Mouse (Mus musculus): ENCODE results near the gene Tcea2.

The Tcea2 gene

DNA sequence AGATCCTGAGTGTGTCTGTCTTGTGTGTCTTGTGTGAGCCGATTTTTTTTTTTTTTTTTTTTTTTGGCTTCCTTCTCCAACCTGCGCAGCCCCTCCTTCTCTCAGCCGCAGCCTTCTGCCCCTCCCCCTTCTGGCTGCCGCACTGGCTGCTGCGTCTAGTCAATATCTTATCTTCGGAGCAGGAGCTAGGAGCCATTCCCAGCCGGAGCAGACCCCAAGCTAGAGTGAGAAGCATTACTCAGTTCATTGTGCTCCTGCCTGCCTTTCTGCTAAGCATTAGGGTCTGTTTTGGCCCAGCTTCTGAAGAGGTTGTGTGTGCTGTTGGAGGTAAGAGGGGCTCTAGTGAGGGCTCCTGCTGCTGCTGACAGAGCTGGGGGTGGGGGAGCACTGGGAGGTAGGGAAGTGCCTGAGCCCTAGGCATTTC lies 34.8 kb downstream of the Tcea2 start, which contains the start of gene Oprl1:
Gene Oprl1 (plus strand): TSS at position 114 of the 424 bp plus-strand sequence.
- DNase-seq (ENCODE audit: low read depth, low spot score) = no peak

DNA sequence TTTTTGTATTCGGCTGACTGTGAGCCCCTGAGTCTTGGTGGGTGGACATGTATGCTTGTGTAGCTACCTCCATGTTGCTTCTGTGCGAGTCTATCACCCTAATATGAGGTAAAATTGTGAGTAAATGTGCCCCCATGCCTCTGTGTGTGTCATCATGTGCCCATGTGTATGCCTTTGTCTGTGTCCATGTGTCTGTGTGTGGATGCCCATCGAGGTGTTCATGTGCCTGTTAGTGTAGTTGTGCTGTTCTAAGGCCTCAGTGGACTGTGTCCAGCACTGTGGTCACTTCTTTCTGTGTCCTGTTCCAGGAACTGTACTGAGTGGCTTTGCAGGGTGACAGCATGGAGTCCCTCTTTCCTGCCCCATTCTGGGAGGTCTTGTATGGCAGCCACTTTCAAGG lies 35.3 kb downstream of the Tcea2 start:
- no peak for DNase-seq (ENCODE audit: low read depth, low spot score)

DNA sequence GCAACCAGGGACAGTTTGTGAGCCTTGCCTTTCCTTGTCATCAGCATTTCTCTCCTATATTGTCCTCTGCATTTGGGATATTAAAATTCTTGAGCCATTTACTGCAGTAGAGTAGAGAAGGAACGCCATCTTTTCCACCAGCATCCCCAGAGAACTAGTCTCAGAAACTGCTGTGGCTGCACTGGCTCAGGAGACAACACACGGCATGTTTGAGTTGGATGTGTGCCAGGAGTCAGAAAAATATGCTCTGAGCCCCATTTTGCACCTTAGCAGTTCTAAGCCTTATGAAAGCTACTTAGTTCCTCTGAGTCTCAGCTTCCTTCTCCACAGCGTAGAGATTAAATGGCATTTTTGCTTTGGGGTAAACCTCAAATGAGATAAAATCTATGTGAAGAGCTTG lies 36.9 kb downstream of the Tcea2 start:
- no peak for DNase-seq (ENCODE audit: low read depth, low spot score)

DNA sequence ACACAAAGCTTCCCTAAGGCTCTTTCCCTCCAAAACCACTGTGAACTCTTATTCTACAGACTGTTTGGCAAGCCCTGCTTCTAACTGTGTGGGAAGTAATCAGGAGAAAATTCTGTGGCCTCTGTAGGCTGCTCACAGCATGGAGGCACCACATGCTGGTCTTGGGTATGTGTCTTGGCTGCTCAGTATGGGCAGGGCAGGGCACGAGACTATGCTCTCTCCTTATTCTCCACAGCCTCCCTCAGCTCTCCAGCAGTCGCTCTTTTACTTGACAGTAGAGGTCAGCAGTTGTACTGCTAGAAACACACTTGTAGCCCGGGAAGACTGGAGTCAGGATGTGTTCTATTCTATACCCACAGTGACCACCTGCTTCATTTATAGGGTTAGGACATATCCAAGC lies 40.0 kb downstream of the Tcea2 start:
- no peak for DNase-seq (ENCODE audit: low read depth, low spot score)

DNA sequence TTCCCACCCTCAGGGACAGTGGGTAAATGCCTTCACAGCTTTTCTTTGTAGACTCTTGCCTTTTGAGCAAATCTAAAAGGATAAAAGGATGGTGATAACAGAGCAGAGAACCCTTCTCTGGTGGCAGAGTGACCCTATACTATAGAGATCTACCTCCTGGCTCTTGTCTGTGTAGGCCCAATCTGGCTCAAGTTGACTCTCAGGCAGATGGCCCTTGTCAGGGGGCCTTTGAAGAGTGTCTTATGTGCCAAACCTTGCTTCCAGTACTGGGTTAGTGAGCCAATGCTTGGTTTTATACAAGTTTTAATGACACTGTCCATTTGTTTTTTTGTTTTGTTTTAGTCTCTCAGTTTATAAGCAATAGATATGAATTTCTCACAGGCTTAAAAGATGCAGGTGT lies 41.1 kb downstream of the Tcea2 start:
- DNase-seq (ENCODE audit: low read depth, low spot score) = no peak

DNA sequence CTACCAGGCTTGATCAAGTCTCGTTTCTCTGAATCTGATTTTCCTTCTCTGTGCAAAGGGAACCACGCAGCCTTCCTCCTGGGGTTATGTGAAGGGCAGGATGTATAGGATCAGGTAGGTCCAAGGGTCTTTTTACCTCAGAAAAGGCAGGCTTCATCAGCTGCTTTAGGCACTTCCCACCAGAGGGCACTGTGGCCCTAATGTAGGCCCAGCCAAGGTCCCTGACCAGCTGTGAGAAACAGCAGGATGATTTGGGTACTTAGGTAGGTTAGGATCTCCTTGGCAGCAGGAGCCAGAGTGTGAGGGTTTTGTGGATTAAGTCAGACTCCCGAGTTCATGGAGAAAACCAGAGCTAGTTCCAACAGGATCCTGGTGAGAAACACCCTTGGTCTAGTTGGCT lies 42.1 kb downstream of the Tcea2 start:
- DNase-seq (ENCODE audit: low read depth, low spot score) = peak; percentile 50

DNA sequence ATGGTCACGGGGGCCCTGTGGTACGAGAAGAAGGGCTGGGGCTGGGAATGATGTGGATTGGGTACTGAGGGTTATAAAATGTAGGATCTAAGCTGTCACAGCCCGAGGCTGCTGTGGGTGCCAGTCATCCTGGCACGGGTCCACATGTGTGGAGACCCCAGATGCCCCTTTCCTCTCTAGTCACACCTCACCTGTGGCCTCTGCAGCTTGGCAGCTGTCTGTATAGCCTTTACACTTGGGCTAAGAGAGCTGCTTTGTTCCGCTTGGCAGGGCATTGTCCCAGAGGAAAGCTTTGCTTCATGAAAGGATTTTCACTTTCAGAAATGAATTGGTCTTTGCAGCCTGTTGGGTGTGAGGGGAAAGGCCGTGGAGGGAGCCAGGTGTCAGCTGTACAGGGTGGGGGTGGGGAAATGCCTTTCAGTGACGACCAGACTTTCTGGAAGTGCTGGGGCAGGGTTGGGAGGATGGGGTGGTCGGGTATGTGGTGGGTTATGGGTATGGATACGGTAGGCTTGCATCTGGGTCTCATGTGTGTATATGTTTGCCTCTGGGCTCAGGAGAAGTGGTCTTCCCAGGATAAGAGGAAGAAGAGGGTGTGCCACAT lies 47.7 kb downstream of the Tcea2 start:
- no peak for DNase-seq (ENCODE audit: low read depth, low spot score)

DNA sequence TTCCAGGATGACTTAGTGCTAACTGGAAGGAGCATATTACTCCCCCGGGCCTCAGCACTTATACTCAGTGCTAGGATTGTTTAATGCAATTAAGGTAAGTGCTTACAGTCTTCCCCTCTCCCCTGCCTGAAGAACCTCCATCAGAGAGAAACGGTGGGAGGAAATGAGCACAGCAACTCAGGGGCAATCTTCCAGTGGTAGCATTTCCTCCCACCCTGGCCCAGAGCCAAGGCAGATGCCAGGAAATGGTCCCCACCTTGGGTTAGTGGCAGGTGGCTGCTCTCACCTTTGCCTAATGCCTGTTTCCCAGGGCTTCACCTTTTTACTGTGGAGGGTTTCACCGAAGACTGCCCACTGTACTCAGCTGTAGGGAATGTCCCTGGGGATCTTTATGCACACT lies 49.9 kb downstream of the Tcea2 start:
- DNase-seq (ENCODE audit: low read depth, low spot score) = no peak
